Mouse (Mus musculus): ENCODE results near the gene Eif4a1.
"Not testable (repeated sequence)": the region's sequence is repeated elsewhere in the genome, so short reads cannot be mapped to it uniquely, and the experiment has no call there.

DNA sequence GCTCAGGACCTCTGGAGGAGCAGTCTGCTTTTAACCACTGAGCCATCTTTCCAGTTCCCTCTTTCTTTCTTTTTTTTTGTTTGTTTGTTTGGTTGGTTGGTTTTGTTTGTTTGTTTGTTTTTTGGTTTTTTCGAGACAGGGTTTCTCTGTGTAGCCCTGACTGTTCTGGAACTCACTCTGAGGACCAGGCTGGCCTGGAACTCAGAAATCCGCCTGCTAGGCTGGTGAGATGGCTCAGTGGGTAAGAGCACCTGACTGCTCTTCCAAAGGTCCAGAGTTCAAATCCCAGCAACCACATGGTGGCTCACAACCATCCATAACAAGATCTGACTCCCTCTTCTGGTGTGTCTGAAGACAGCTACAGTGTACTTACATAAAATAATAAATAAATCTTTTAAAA is 47.9 kb downstream of the Eif4a1 start:
- TF ChIP-seq EP300, CTCF (IDR thresholded peaks at IDR 0.05; ENCODE audit: low read depth): not testable (repeated sequence)
